Mouse (Mus musculus): ENCODE measurements at regions not wholly inside any gene's neighbourhood (a gene's known extent, or its start where the extent isn't known, plus 50 kb on each side); places are given as distances from the start of the nearest gene placed in this dataset.

GRCm38 (mm10) chr8:103173313-103173712 is 387.9 kb upstream of the Cdh11 start:
- TF ChIP-seq POLR2A (IDR thresholded peaks at IDR 0.05; ENCODE audit: insufficient read length, low read depth): no peak
- TF ChIP-seq MAX (IDR thresholded peaks at IDR 0.05; ENCODE audit: low read depth): no peak
- no peak for TF ChIP-seq USF1 (IDR thresholded peaks at IDR 0.05; ENCODE audit: low read depth)
- TF ChIP-seq MYOG (IDR thresholded peaks at IDR 0.05; ENCODE audit: control insufficient read depth in 1 of 3, insufficient read depth in 1 of 3, insufficient read length in 2 of 3, low read depth in 2 of 3): no peak
- TF ChIP-seq E2F4 (IDR thresholded peaks at IDR 0.05; ENCODE audit: insufficient read depth): no peak
- TF ChIP-seq TCF12 (IDR thresholded peaks at IDR 0.05; ENCODE audit: insufficient read depth, poor library complexity, severe bottlenecking): no peak
- no peak for TF ChIP-seq MYOD1 (IDR thresholded peaks at IDR 0.05; ENCODE audit: control insufficient read depth in 1 of 3, insufficient read length in 2 of 3, low read depth in 2 of 3)
- no peak for TF ChIP-seq REST (IDR thresholded peaks at IDR 0.05; ENCODE audit: insufficient read depth, insufficient read length)

Measured in myocyte (in vitro differentiated cells).